Mouse (Mus musculus): ENCODE data around the gene Alk. TPM values are rescaled to one million over a fixed set of nuclear protein-coding genes. Genes with fewer than 3 reads are reported as not detected.

Alk gene
- total and polyA plus RNA-seq, 3 experiments: 0.02 TPM; not detected in 2

DNA sequence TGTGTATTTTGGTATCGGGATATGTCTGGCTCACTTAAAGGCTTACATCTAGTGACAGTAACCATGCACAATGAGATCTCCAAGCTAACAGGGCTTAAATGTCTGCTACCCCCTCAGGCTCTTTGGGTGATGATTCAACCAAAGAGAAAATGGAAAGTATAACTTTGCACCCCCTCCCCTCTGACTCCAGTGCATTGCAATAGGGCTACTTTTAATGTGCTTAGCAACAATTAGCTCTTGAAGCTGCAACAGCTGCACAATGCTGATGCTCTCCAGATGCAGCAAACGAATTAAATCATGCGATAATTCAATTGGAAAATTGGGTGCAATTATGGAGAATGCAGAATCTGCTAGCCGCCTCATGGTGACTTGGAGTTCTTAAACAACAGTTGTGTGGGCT, 278.5 kb downstream of the Alk start:
- intact Hi-C loops (cut with DNase I): no loop called here
- TF ChIP-seq EP300 (IDR thresholded peaks at IDR 0.05; ENCODE audit: insufficient read depth, low read depth, low read length) (no peak), CTCF (IDR thresholded peaks at IDR 0.05) (no peak), POLR2A (IDR thresholded peaks at IDR 0.05; ENCODE audit: insufficient read depth, low read depth, low read length) (no peak)
- Histone ChIP-seq H3K4me3 (no peak overlapping the region), H3K9ac (ENCODE audit: low read depth, low read length) (no peak overlapping the region), H3K27ac (no peak overlapping the region), H3K79me2 (replicated peaks; ENCODE audit: control insufficient read depth, insufficient read depth, low read length) (no peaks in the 10 kb centered on the region), H3K36me3 (ENCODE audit: control insufficient read depth, insufficient read depth, low read length) (no peaks in the 10 kb centered on the region), H3K27me3 (ENCODE audit: control insufficient read depth, insufficient read depth, low read length) (no peaks in the 10 kb centered on the region), H3K4me1 (ENCODE audit: control insufficient read depth, insufficient read depth, low read length) (no peaks in the 10 kb centered on the region)
- no peak for DNase-seq
- WGBS: 85% methylated on average over 4 of the region's 4 CpGs

DNA sequence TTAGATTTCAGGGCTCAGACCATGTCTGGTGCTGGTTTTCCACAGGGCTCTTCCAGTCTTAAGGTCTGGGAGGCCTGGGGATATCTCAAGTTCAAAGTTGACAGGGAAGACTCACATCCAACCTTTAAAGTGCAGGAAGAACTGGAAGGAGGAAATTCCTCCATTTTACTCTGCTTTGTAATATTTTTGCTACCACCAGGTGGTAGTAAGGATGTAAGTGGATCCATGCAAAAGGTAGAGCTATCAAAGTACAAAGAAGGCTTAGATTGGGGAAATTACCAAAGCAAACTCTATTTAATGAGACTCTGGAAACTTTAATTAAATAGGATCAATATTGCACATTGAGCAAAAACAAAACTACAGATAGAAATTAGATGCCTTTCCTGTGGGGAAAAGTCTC, 284.9 kb downstream of the Alk start:
- Histone ChIP-seq H3K4me1 (ENCODE audit: control insufficient read depth, insufficient read depth, low read length) (no peaks in the 10 kb centered on the region), H3K4me3 (no peak overlapping the region), H3K79me2 (replicated peaks; ENCODE audit: control insufficient read depth, insufficient read depth, low read length) (no peaks in the 10 kb centered on the region), H3K27me3 (ENCODE audit: control insufficient read depth, insufficient read depth, low read length) (no peaks in the 10 kb centered on the region), H3K9ac (ENCODE audit: low read depth, low read length) (no peak overlapping the region), H3K36me3 (ENCODE audit: control insufficient read depth, insufficient read depth, low read length) (no peaks in the 10 kb centered on the region), H3K27ac (no peak overlapping the region)
- TF ChIP-seq CTCF (IDR thresholded peaks at IDR 0.05) (peak; percentile 33), POLR2A (IDR thresholded peaks at IDR 0.05; ENCODE audit: insufficient read depth, low read depth, low read length) (no peak)
- intact Hi-C loops (cut with DNase I): loop anchor here (5.0 kb wide), 1 partner anchor 203 kb away; no protein-coding TSS in a partner anchor
- no peak for DNase-seq

DNA sequence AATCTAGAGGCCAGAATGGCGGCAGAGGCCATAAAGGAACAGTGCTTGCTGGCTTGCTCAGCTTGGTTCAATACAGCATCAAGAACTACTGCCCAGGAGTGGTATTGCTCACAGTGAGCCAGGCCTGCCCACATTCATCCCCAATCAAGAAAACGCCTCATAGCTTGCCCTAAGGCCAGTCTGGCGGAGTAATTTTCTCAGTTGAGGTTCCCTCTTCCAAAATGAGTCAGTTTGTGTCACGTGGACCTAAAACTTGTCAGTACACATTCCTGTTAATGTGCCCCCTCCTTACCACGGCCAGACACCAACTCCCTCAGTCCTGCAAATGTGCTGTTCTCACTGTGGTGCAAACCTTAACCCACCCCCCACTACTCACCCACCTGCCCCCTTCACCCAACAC, 304.8 kb downstream of the Alk start:
- no peaks in the 10 kb centered on the region for H3K4me1 ChIP-seq (ENCODE audit: control insufficient read depth, insufficient read depth, low read length)
- no peak overlapping the region for H3K27ac ChIP-seq
- H3K79me2 ChIP-seq (replicated peaks; ENCODE audit: control insufficient read depth, insufficient read depth, low read length): no peaks in the 10 kb centered on the region
- intact Hi-C loops (cut with DNase I): no loop called here
- H3K36me3 ChIP-seq (ENCODE audit: control insufficient read depth, insufficient read depth, low read length): no peaks in the 10 kb centered on the region
- DNase-seq: no peak
- 82% methylated on average over 5 of the region's 5 CpGs for WGBS
- no peak overlapping the region for H3K9ac ChIP-seq (ENCODE audit: low read depth, low read length)
- no peak overlapping the region for H3K4me3 ChIP-seq
- TF ChIP-seq POLR2A (IDR thresholded peaks at IDR 0.05; ENCODE audit: insufficient read depth, low read depth, low read length): no peak
- TF ChIP-seq EP300 (IDR thresholded peaks at IDR 0.05; ENCODE audit: insufficient read depth, low read depth, low read length): no peak
- TF ChIP-seq CTCF (IDR thresholded peaks at IDR 0.05): no peak
- no peaks in the 10 kb centered on the region for H3K27me3 ChIP-seq (ENCODE audit: control insufficient read depth, insufficient read depth, low read length)

DNA sequence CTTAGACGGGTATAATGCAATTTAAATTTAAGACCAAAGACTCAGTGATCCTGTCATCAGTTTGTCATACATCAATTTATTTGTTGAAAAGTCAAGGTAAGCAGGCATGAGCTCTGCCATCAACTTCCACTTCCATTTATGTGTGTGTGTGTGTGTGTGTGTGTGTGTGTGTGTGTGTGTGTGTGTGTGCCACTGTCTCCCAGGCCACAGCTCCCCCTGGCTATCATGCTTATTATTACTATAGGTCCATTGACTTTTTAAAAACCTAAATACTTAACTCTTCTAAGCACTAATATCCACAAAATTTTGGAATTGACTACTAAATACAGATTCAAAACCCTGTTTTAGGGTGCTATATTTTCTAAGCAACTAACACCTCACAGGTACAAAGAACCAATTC, 308.1 kb downstream of the Alk start:
- H3K4me3 ChIP-seq: no peak overlapping the region
- H3K27ac ChIP-seq: no peak overlapping the region
- 89% methylated on average over 1 of the region's 1 CpGs for WGBS
- H3K36me3 ChIP-seq (ENCODE audit: control insufficient read depth, insufficient read depth, low read length): no peaks in the 10 kb centered on the region
- H3K27me3 ChIP-seq (ENCODE audit: control insufficient read depth, insufficient read depth, low read length): no peaks in the 10 kb centered on the region
- no peaks in the 10 kb centered on the region for H3K4me1 ChIP-seq (ENCODE audit: control insufficient read depth, insufficient read depth, low read length)
- H3K79me2 ChIP-seq (replicated peaks; ENCODE audit: control insufficient read depth, insufficient read depth, low read length): no peaks in the 10 kb centered on the region
- TF ChIP-seq EP300 (IDR thresholded peaks at IDR 0.05; ENCODE audit: insufficient read depth, low read depth, low read length) (no peak), CTCF (IDR thresholded peaks at IDR 0.05) (no peak), POLR2A (IDR thresholded peaks at IDR 0.05; ENCODE audit: insufficient read depth, low read depth, low read length) (no peak)
- no peak overlapping the region for H3K9ac ChIP-seq (ENCODE audit: low read depth, low read length)
- DNase-seq: no peak
- intact Hi-C loops (cut with DNase I): no loop called here

DNA sequence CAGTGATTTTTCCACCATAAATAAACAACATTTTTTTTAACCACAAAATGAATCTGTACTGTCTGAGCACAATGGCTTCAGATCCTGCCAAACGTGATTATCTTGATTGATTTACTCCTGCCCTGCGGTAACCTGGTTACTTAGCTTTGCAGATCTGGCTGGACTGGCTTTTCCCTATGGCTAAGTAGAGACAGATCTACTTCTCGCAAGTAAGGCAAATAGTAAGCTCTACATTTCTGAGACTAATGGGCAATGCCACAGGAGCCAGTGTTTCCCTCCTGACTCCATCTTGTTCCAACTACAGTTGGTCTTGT, 311.2 kb downstream of the Alk start:
- Histone ChIP-seq H3K4me1 (ENCODE audit: control insufficient read depth, insufficient read depth, low read length) (no peaks in the 10 kb centered on the region), H3K79me2 (replicated peaks; ENCODE audit: control insufficient read depth, insufficient read depth, low read length) (no peaks in the 10 kb centered on the region), H3K27ac (no peak overlapping the region), H3K27me3 (ENCODE audit: control insufficient read depth, insufficient read depth, low read length) (no peaks in the 10 kb centered on the region), H3K4me3 (no peak overlapping the region), H3K9ac (ENCODE audit: low read depth, low read length) (no peak overlapping the region), H3K36me3 (ENCODE audit: control insufficient read depth, insufficient read depth, low read length) (no peaks in the 10 kb centered on the region)
- DNase-seq: no peak
- WGBS: 74% methylated on average over 3 of the region's 3 CpGs
- intact Hi-C loops (cut with DNase I): no loop called here
- TF ChIP-seq CTCF (IDR thresholded peaks at IDR 0.05): no peak
- no peak for TF ChIP-seq POLR2A (IDR thresholded peaks at IDR 0.05; ENCODE audit: insufficient read depth, low read depth, low read length)
- no peak for TF ChIP-seq EP300 (IDR thresholded peaks at IDR 0.05; ENCODE audit: insufficient read depth, low read depth, low read length)

DNA sequence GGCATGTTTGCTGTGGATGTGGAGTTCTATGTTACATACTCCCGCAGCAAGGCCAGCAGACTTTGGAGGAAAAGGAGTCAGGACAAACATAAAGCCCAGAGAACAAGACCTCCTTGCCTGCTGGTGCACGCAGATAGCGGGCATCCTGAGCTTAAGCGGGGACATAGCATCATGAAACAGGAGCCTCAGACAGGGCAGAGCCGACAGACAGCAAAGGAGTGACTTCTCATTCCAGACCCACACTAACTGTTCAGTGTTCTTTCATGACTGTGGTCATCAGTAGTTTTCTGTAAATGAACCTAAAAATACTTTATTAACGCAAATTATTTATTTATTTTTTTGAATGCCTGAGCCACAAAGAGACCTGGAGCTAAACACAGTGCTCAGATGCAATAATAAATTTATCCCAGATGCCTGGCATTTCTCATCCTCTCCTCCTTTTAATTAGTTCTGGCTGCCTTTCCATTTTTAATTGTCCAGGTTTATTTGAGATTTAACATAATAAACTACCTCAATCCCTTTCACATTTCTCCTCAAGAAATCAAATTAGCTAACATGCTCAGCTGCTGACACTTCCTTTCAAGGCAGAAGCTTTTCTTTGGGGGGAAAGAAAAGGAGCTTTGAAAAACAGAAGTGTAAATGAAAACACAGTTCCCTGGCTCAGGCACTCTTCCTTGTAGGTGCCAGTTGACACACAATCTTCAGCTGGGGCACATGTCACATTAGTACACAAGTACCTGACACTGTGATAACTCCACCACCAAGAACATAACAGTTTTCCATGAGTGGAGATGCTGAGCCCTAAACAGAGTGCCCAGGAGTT, 311.8 kb downstream of the Alk start:
- H3K4me3 ChIP-seq: no peak overlapping the region

More for the DNA sequence above, 311.8 kb downstream of the Alk start:
- TF ChIP-seq EP300 (IDR thresholded peaks at IDR 0.05; ENCODE audit: insufficient read depth, low read depth, low read length) (no peak), POLR2A (IDR thresholded peaks at IDR 0.05; ENCODE audit: insufficient read depth, low read depth, low read length) (no peak), CTCF (IDR thresholded peaks at IDR 0.05) (no peak)
- DNase-seq: no peak
- H3K9ac ChIP-seq (ENCODE audit: low read depth, low read length): no peak overlapping the region
- H3K36me3 ChIP-seq (ENCODE audit: control insufficient read depth, insufficient read depth, low read length): no peaks in the 10 kb centered on the region
- WGBS: 85% methylated on average over 6 of the region's 6 CpGs
- no peaks in the 10 kb centered on the region for H3K27me3 ChIP-seq (ENCODE audit: control insufficient read depth, insufficient read depth, low read length)
- no peaks in the 10 kb centered on the region for H3K4me1 ChIP-seq (ENCODE audit: control insufficient read depth, insufficient read depth, low read length)
- H3K27ac ChIP-seq: no peak overlapping the region
- no peaks in the 10 kb centered on the region for H3K79me2 ChIP-seq (replicated peaks; ENCODE audit: control insufficient read depth, insufficient read depth, low read length)
- intact Hi-C loops (cut with DNase I): no loop called here
